Mouse (Mus musculus): Measurements from ENCODE around the gene Alkbh6. TPM values are rescaled to one million over a fixed set of nuclear protein-coding genes. Genes with fewer than 3 reads are reported as not detected.
A peak's percentile ranks its signal among the peaks of the same experiment; 100 is the strongest.

The Alkbh6 gene
- polyA plus RNA-seq (2014; fragmentation: Nextera tagmentation; extraction: Ambion mirVana): 84.3 and 86.0 TPM in 2 replicates

DNA sequence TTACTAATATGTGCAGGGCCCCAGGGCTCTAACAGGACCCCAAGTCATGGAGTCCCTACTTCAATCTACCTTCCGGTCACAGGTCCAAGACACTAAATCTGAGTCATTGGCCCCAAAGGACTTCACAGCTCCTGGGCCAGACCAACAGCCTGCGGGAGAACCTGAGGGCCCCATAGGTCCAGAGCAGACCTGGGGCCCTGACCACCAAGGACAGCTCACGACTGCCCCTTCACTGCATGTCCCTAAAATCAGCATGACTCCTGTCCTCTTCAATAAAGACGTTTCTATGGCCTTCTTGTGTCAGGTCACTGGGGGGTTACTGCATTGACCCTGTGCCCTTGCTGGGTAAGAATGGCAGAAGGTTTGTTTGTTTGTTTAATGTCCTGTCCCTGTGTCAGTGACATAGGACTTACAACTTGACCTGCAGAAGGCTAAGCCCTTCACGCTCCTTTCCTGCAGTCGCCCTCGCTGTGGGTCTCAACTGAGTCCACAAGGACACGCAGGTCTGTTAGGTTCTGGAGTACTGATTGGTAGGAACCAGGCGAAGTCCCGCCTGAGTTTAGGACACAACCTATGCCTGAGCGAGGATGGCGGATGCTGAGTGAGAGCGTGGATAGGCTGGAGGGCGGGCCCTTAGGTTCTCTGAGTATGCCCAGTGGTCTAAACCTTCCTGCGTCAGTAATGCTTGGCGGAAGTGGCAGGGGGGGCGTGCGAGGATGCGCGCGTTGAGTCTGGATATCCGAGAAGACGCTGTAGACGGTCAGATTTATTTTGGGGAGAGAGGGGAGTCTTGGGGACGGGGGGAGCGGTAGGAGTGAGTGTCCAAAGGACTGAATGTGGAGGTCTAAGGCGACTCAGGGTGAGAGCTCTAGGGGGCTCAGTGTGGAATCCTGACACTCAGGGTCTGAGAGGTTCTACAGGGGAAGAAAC, at the start of gene Alkbh6:
Gene Alkbh6, plus strand, starts transcription at position 642 of the 930 bp plus-strand sequence.
- Histone ChIP-seq H3K27me3 (ENCODE audit: control insufficient read depth, insufficient read depth, low read length) (no peaks in the 10 kb centered on the region), H3K4me1 (ENCODE audit: control insufficient read depth, insufficient read depth, low read length) (peaks cover 13% of the 10 kb centered on the region), H3K4me2 (peak within 1 kb of the TSS; percentile 73), H3K4me3 (ENCODE audit: low read depth, low read length) (peak within 1 kb of the TSS; percentile 53), H3K36me3 (ENCODE audit: control insufficient read depth, insufficient read depth, low read length) (peaks cover 10% of the 10 kb centered on the region), H3K9ac (ENCODE audit: low read length) (peak within 1 kb of the TSS; percentile 72), H3K27ac (ENCODE audit: low read depth, low read length) (peak within 1 kb of the TSS; percentile 37; the same call in 1 of the 2 replicates), H3K9me3 (ENCODE audit: control insufficient read depth, low read length) (no peaks in the 10 kb centered on the region)
- DNase-seq (ENCODE audit: low spot score, missing footprints) (peak; percentile 95), ATAC-seq (ENCODE audit: low FRiP score) (peak; percentile 100)
- WGBS: 5% methylated on average over 27 of the region's 27 CpGs

DNA sequence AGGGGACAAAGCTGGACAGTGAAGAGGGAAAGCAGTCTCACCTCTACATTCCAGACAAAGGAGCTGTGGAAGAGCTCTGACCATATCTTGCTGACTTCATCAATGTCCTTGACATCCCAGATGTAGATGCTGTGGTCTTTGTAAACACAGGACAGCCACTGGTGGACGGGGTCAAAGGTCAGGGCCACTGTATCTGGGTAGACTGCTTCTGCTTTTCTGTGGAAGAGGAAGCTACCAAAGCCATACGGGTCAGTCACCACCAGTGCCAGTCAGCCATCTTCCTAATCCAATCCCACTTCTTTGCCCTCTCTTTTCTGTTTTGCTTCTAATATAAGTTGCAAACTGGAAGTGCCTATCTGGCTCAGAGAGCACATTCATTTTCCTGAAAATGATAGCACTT, 43.5 kb upstream of the Alkbh6 start:
- no peak overlapping the region for H3K9ac ChIP-seq (ENCODE audit: low read length)
- H3K27me3 ChIP-seq (ENCODE audit: control insufficient read depth, insufficient read depth, low read length): no peaks in the 10 kb centered on the region
- WGBS: 83% methylated on average over 2 of the region's 2 CpGs
- no peak overlapping the region for H3K27ac ChIP-seq (ENCODE audit: low read depth, low read length)
- no peak overlapping the region for H3K4me3 ChIP-seq (ENCODE audit: low read depth, low read length)
- peaks cover 13% of the 10 kb centered on the region for H3K36me3 ChIP-seq (ENCODE audit: control insufficient read depth, insufficient read depth, low read length)
- DNase-seq (ENCODE audit: low spot score, missing footprints) (no peak), ATAC-seq (ENCODE audit: low FRiP score) (no peak)
- no peaks in the 10 kb centered on the region for H3K9me3 ChIP-seq (ENCODE audit: control insufficient read depth, low read length)
- H3K4me2 ChIP-seq: no peak overlapping the region
- no peaks in the 10 kb centered on the region for H3K4me1 ChIP-seq (ENCODE audit: control insufficient read depth, insufficient read depth, low read length)

DNA sequence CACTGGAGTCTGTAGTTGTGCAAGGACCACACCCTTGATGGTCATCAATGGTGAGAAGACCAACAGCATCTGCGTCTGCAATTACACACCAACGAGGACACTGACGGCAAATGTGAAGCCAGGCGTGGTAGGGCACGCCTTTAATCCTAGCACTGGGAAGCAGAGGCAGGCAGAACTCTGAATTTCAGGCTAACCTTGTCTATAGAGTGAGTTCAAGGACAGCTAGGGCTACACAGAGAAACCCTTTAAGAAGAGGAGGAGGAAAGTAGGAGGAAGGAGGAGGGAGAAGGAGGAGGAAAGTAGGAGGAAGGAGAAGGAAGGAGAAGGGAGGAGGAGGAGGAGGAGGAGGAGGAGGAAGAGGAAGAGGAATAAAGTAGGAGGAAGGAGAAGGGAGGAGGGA, 43.0 kb upstream of the Alkbh6 start:
- Histone ChIP-seq H3K9me3 (ENCODE audit: control insufficient read depth, low read length) (no peaks in the 10 kb centered on the region), H3K4me1 (ENCODE audit: control insufficient read depth, insufficient read depth, low read length) (no peaks in the 10 kb centered on the region), H3K9ac (ENCODE audit: low read length) (no peak overlapping the region), H3K27ac (ENCODE audit: low read depth, low read length) (no peak overlapping the region), H3K36me3 (ENCODE audit: control insufficient read depth, insufficient read depth, low read length) (peaks cover 13% of the 10 kb centered on the region), H3K4me3 (ENCODE audit: low read depth, low read length) (no peak overlapping the region), H3K27me3 (ENCODE audit: control insufficient read depth, insufficient read depth, low read length) (no peaks in the 10 kb centered on the region), H3K4me2 (no peak overlapping the region)
- ATAC-seq (ENCODE audit: low FRiP score) (no peak), DNase-seq (ENCODE audit: low spot score, missing footprints) (no peak)
- WGBS: 93% methylated on average over 5 of the region's 5 CpGs

DNA sequence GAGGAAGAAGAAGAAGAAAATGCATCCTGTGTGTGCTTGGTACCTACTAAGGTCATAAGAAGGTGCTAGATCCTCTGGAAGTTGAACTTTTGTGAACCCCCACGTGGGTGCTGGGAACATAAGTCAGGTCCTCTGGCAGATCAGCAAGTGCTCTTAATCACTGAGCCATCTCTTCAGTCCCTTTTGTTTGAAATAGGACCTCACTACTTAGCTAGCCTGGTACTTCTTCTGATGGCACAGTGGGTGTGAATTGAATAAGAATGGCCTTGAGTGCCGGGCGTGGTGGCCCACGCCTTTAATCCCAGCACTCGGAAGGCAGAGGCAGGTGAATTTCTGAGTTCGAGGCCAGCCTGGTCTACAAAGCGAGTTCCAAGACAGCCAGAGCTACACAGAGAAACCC, 42.6 kb upstream of the Alkbh6 start:
- WGBS: 91% methylated on average over 7 of the region's 7 CpGs
- DNase-seq (ENCODE audit: low spot score, missing footprints): no peak
- H3K27ac ChIP-seq (ENCODE audit: low read depth, low read length): no peak overlapping the region
- no peak overlapping the region for H3K4me3 ChIP-seq (ENCODE audit: low read depth, low read length)
- H3K9ac ChIP-seq (ENCODE audit: low read length): no peak overlapping the region
- no peaks in the 10 kb centered on the region for H3K4me1 ChIP-seq (ENCODE audit: control insufficient read depth, insufficient read depth, low read length)
- H3K9me3 ChIP-seq (ENCODE audit: control insufficient read depth, low read length): no peaks in the 10 kb centered on the region
- no peak for ATAC-seq (ENCODE audit: low FRiP score)
- peaks cover 13% of the 10 kb centered on the region for H3K36me3 ChIP-seq (ENCODE audit: control insufficient read depth, insufficient read depth, low read length)
- H3K27me3 ChIP-seq (ENCODE audit: control insufficient read depth, insufficient read depth, low read length): no peaks in the 10 kb centered on the region
- no peak overlapping the region for H3K4me2 ChIP-seq

DNA sequence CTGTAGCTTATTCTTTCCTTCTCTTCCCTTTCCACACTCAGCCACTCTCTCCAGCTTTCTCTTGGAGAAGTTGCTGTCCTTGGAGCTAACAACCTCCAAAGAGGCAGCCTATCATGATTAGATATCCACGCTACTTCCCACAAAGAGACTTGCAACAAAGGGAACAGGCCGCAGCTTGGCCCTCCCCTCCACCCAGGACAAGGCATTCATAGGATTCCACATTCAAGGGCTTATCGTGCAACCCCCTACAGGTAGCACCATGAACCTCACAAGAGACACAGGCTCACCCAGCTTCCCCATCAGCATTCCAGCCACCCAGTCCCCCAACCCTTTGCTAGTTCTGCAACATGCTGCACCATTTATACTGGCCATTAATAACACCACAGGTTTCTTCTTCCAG, 41.7 kb upstream of the Alkbh6 start:
- Histone ChIP-seq H3K27ac (ENCODE audit: low read depth, low read length) (no peak overlapping the region), H3K4me1 (ENCODE audit: control insufficient read depth, insufficient read depth, low read length) (no peaks in the 10 kb centered on the region), H3K27me3 (ENCODE audit: control insufficient read depth, insufficient read depth, low read length) (no peaks in the 10 kb centered on the region), H3K9me3 (ENCODE audit: control insufficient read depth, low read length) (no peaks in the 10 kb centered on the region), H3K4me2 (no peak overlapping the region), H3K9ac (ENCODE audit: low read length) (no peak overlapping the region), H3K36me3 (ENCODE audit: control insufficient read depth, insufficient read depth, low read length) (peaks cover 10% of the 10 kb centered on the region), H3K4me3 (ENCODE audit: low read depth, low read length) (no peak overlapping the region)
- 85% methylated on average over 3 of the region's 3 CpGs for WGBS
- ATAC-seq (ENCODE audit: low FRiP score) (no peak), DNase-seq (ENCODE audit: low spot score, missing footprints) (no peak)

DNA sequence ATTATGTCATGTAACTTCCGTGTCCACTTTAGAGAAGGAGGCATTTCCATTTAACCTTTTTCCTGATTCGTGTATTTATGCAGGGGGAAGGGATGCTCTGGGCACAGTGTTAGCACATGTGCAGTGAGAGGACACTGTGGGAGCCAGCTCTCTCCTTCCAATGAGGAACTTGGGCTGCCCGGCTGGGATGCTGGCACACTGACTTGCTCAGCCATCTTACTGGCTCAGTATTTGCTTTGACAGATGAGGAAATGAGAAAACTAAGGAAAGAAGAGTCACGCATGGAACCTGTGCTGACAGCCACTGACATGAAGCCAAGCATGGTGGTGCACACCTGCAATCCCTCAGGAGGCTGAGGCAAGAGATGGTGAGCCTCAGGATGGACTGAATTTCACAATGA, 38.9 kb upstream of the Alkbh6 start:
- H3K4me1 ChIP-seq (ENCODE audit: control insufficient read depth, insufficient read depth, low read length): no peaks in the 10 kb centered on the region
- no peak overlapping the region for H3K4me2 ChIP-seq
- H3K27me3 ChIP-seq (ENCODE audit: control insufficient read depth, insufficient read depth, low read length): no peaks in the 10 kb centered on the region
- no peak overlapping the region for H3K27ac ChIP-seq (ENCODE audit: low read depth, low read length)
- H3K9me3 ChIP-seq (ENCODE audit: control insufficient read depth, low read length): no peaks in the 10 kb centered on the region
- peaks cover 7% of the 10 kb centered on the region for H3K36me3 ChIP-seq (ENCODE audit: control insufficient read depth, insufficient read depth, low read length)
- ATAC-seq (ENCODE audit: low FRiP score) (no peak), DNase-seq (ENCODE audit: low spot score, missing footprints) (no peak)
- 92% methylated on average over 4 of the region's 4 CpGs for WGBS
- H3K4me3 ChIP-seq (ENCODE audit: low read depth, low read length): no peak overlapping the region
- no peak overlapping the region for H3K9ac ChIP-seq (ENCODE audit: low read length)

DNA sequence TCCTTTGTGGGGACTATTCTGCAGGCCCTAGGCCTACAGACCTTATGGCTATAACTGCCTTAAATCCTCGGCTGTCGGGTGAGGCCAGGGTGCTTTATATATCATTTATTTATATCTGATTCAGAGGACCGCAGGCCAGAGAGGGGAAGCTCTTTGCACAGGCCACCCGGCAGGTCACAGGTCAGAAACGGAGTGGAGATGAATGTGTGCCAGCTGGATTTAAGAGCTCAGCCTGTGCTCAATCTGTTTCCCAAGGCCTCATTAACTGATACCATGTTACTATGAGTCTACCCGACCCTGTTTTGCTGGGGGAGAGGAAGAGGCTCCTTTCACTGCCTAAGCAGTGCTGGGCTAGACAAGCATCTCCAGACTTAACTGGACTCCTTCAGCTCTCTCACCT, 34.1 kb upstream of the Alkbh6 start:
- H3K27me3 ChIP-seq (ENCODE audit: control insufficient read depth, insufficient read depth, low read length): no peaks in the 10 kb centered on the region
- no peak overlapping the region for H3K4me3 ChIP-seq (ENCODE audit: low read depth, low read length)
- no peaks in the 10 kb centered on the region for H3K9me3 ChIP-seq (ENCODE audit: control insufficient read depth, low read length)
- H3K4me1 ChIP-seq (ENCODE audit: control insufficient read depth, insufficient read depth, low read length): peaks cover 6% of the 10 kb centered on the region; the same call in 1 of the 2 replicates
- DNase-seq (ENCODE audit: low spot score, missing footprints) (no peak), ATAC-seq (ENCODE audit: low FRiP score) (no peak)
- H3K9ac ChIP-seq (ENCODE audit: low read length): no peak overlapping the region
- peaks cover 3% of the 10 kb centered on the region; the same call in 1 of the 2 replicates for H3K36me3 ChIP-seq (ENCODE audit: control insufficient read depth, insufficient read depth, low read length)
- no peak overlapping the region for H3K27ac ChIP-seq (ENCODE audit: low read depth, low read length)
- H3K4me2 ChIP-seq: no peak overlapping the region
- 86% methylated on average over 6 of the region's 6 CpGs for WGBS

DNA sequence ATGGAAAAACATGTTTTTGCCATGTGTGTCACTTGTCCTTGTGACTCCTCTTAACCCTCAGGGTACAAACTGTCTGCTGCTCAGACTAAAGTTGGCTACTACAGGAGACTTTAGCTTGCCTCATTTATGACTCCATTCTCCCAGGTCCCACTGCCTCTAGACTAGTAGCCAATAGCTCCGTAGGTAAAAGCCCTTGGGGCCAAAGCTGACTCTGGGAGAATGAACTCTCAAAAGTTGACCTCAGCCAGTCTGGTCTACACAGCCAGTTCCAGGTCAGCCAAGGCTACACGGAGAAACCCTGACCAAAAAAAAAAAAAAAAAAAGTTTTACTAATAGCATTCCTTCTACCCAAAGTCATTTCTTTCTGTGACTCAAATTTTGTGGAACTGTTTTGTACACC, 29.6 kb upstream of the Alkbh6 start:
- H3K36me3 ChIP-seq (ENCODE audit: control insufficient read depth, insufficient read depth, low read length): no peaks in the 10 kb centered on the region
- no peak overlapping the region for H3K27ac ChIP-seq (ENCODE audit: low read depth, low read length)
- ATAC-seq (ENCODE audit: low FRiP score) (no peak), DNase-seq (ENCODE audit: low spot score, missing footprints) (no peak)
- peak overlapping the region; percentile 85 for H3K4me2 ChIP-seq
- 0 out of 2 replicates have a peak overlapping the region, but pooled peaks have one; percentile 75 for H3K4me3 ChIP-seq (ENCODE audit: low read depth, low read length)
- H3K4me1 ChIP-seq (ENCODE audit: control insufficient read depth, insufficient read depth, low read length): peaks cover 11% of the 10 kb centered on the region
- H3K27me3 ChIP-seq (ENCODE audit: control insufficient read depth, insufficient read depth, low read length): no peaks in the 10 kb centered on the region
- H3K9me3 ChIP-seq (ENCODE audit: control insufficient read depth, low read length): no peaks in the 10 kb centered on the region
- 57% methylated on average over 2 of the region's 2 CpGs for WGBS
- peak overlapping the region; percentile 71; the same call in 1 of the 2 replicates for H3K9ac ChIP-seq (ENCODE audit: low read length)

DNA sequence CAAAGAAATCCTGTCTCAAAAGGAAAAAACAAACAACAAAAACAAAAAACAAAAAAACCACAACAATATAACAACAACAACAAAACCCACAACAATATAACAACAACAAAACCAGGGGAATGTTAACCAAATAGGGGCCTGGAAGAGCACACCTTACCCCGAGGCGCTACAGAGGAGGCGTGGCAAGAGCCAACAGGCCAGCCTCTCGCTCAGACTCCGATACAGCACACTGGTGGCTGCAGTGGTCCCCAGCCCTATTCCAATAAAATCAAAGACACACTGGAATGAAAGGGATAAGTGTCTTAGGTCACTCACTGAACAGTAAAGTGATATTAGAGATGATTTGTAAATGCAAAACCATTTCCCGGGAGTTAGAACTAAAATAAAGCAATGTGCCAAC, 29.0 kb upstream of the Alkbh6 start:
- Histone ChIP-seq H3K4me2 (peak overlapping the region; percentile 85), H3K9me3 (ENCODE audit: control insufficient read depth, low read length) (no peaks in the 10 kb centered on the region), H3K36me3 (ENCODE audit: control insufficient read depth, insufficient read depth, low read length) (no peaks in the 10 kb centered on the region), H3K9ac (ENCODE audit: low read length) (peak overlapping the region; percentile 71), H3K27me3 (ENCODE audit: control insufficient read depth, insufficient read depth, low read length) (no peaks in the 10 kb centered on the region), H3K4me3 (ENCODE audit: low read depth, low read length) (peak overlapping the region; percentile 75), H3K4me1 (ENCODE audit: control insufficient read depth, insufficient read depth, low read length) (peaks cover 11% of the 10 kb centered on the region), H3K27ac (ENCODE audit: low read depth, low read length) (no peak overlapping the region; the same call in 1 of the 2 replicates)
- DNase-seq (ENCODE audit: low spot score, missing footprints) (no peak), ATAC-seq (ENCODE audit: low FRiP score) (0 out of 2 replicates have a peak, but pooled peaks have one; percentile 20)
- WGBS: 0% methylated on average over 6 of the region's 6 CpGs
